Mouse (Mus musculus) spleen, adult 2 months (tissue): ENCODE data around the gene Phyh. TPM values are rescaled to one million over a fixed set of nuclear protein-coding genes. Genes with fewer than 3 reads are reported as not detected.
A peak's percentile ranks its signal among the peaks of the same experiment; 100 is the strongest.

ENCODE experiments used
- DNase-seq, 2 experiments: peaks; one replicate each; pipeline versions ENCODE4 v3.0.0 to v3.0.0-alpha.2; 2012 to 2021; ENCODE audit warnings: low spot score in 2 of 2, low read depth in 1 of 2
- H3K27ac ChIP-seq: fragments of 200-500 bp; 2 replicates; pipeline ENCODE4 v1.5.1; 2012; ENCODE audit warnings: low read length, inconsistent platforms; ENCODE audit not compliant: insufficient read depth
- H3K27me3 ChIP-seq: fragments of 200-500 bp; 2 replicates; pipeline ENCODE4 v1.6.1; 2012; ENCODE audit warnings: mild to moderate bottlenecking, moderate library complexity, low read length, inconsistent platforms; ENCODE audit not compliant: control insufficient read depth, insufficient read depth
- H3K36me3 ChIP-seq: fragments of 200-500 bp; 2 replicates; pipeline ENCODE4 v1.6.1; 2012; ENCODE audit warnings: mild to moderate bottlenecking, low read length, inconsistent platforms; ENCODE audit not compliant: control insufficient read depth, insufficient read depth
- H3K4me1 ChIP-seq: fragments of 200-500 bp; 2 replicates; pipeline ENCODE4 v1.6.1; 2011; ENCODE audit warnings: inconsistent platforms; ENCODE audit not compliant: control insufficient read depth, insufficient read depth, insufficient read length
- H3K4me3 ChIP-seq: fragments of 200-500 bp; 2 replicates; pipeline ENCODE4 v1.5.1; 2011; ENCODE audit warnings: mild to moderate bottlenecking, inconsistent platforms; ENCODE audit not compliant: insufficient read depth, insufficient read length; ENCODE audit errors: extremely low read depth
- CTCF ChIP-seq: fragments of 200-500 bp; IDR thresholded peaks from 2 replicates; pipeline ENCODE4 v1.5.1; 2011; ENCODE audit warnings: mild to moderate bottlenecking, inconsistent platforms; ENCODE audit not compliant: insufficient read depth, insufficient read length, insufficient replicate concordance; ENCODE audit errors: extremely low read depth
- POLR2A ChIP-seq: fragments of 200-500 bp; IDR thresholded peaks from 2 replicates; pipeline ENCODE4 v1.6.1; 2011; ENCODE audit warnings: low read depth, low read length, inconsistent platforms
- WGBS: fragments of 180-500 bp; shearing (Covaris S2); methylation state at CpG from one replicate; pipeline ENCODE4 v1.1.7; 2018; 5-methylcytosine and 5-hydroxymethylcytosine counted together
- polyA plus RNA-seq: library from polyadenylated mRNA; depleted of rRNA; stranded (reverse); fragments of >200 nt; gene quantifications from 2 replicates; pipeline ENCODE4 v1.2.3, GENCODE M21; 2012

Phyh gene
- polyA plus RNA-seq, 1 experiment, result 15.3 TPM

GRCm38 (mm10) chr2:4913949-4914348 is 4.9 kb upstream of the Phyh start:
- Histone ChIP-seq H3K4me3 (no peak overlapping the region), H3K36me3 (no peaks in the 10 kb centered on the region), H3K27ac (no peak overlapping the region), H3K4me1 (0 out of 2 replicates have a peak, but pooled peaks cover 3% of the 10 kb centered on the region), H3K27me3 (no peaks in the 10 kb centered on the region)
- TF ChIP-seq CTCF (no peak), POLR2A (no peak)
- 88% methylated on average over 7 of the region's 7 CpGs for WGBS
- DNase-seq, result no peak

- 89% methylated on average over 6 of the region's 6 CpGs for WGBS
- no peaks in the 10 kb centered on the region for H3K36me3 ChIP-seq
Observed at GRCm38 (mm10) chr2:4916037-4916436, 2.8 kb upstream of the Phyh start.

GRCm38 (mm10) chr2:4917326-4918021 is 1.3 kb upstream of the Phyh start:
- DNase-seq, result peak; percentile 54 to 70

More at GRCm38 (mm10) chr2:4916037-4916436, 2.8 kb upstream of the Phyh start:
- H3K27me3 ChIP-seq, result no peaks in the 10 kb centered on the region
- TF ChIP-seq CTCF, result no peak
- TF ChIP-seq POLR2A, result no peak
- peaks cover 6% of the 10 kb centered on the region; the same call in 1 of the 2 replicates for H3K4me1 ChIP-seq
- no peak overlapping the region for H3K4me3 ChIP-seq
- H3K27ac ChIP-seq, result no peak overlapping the region
- DNase-seq, result no peak

GRCm38 (mm10) chr2:4921019-4921418 is 2.2 kb downstream of the Phyh start:
- DNase-seq, result no peak
- Histone ChIP-seq H3K27me3 (no peaks in the 10 kb centered on the region), H3K27ac (no peak overlapping the region), H3K4me1 (peaks cover 6% of the 10 kb centered on the region; the same call in 1 of the 2 replicates), H3K36me3 (peaks cover 6% of the 10 kb centered on the region; the same call in 1 of the 2 replicates), H3K4me3 (no peak overlapping the region)
- WGBS, result 88% methylated on average over 5 of the region's 5 CpGs
- TF ChIP-seq CTCF, result no peak
- no peak for TF ChIP-seq POLR2A

More at GRCm38 (mm10) chr2:4917326-4918021, 1.3 kb upstream of the Phyh start:
- no peaks in the 10 kb centered on the region for H3K36me3 ChIP-seq
- H3K4me1 ChIP-seq, result peaks cover 6% of the 10 kb centered on the region; the same call in 1 of the 2 replicates
- TF ChIP-seq POLR2A (no peak), CTCF (peak; percentile 63; the same call in 1 of the 2 replicates)
- H3K27me3 ChIP-seq, result no peaks in the 10 kb centered on the region
- 3% methylated on average over 8 of the region's 8 CpGs for WGBS
- peak overlapping the region; percentile 51 for H3K4me3 ChIP-seq
- H3K27ac ChIP-seq, result peak overlapping the region; percentile 79

GRCm38 (mm10) chr2:4922476-4923164 is 3.8 kb downstream of the Phyh start:
- no peak for DNase-seq

GRCm38 (mm10) chr2:4927391-4927790 is 8.6 kb downstream of the Phyh start:
- no peaks in the 10 kb centered on the region for H3K4me1 ChIP-seq
- peaks cover 15% of the 10 kb centered on the region for H3K36me3 ChIP-seq
- no peak overlapping the region for H3K4me3 ChIP-seq
- no peaks in the 10 kb centered on the region for H3K27me3 ChIP-seq
- no peak overlapping the region for H3K27ac ChIP-seq
- no peak for DNase-seq
- 89% methylated on average over 3 of the region's 3 CpGs for WGBS
- TF ChIP-seq CTCF (no peak), POLR2A (no peak)

More at GRCm38 (mm10) chr2:4922476-4923164, 3.8 kb downstream of the Phyh start:
- peaks cover 11% of the 10 kb centered on the region for H3K36me3 ChIP-seq
- no peak overlapping the region for H3K4me3 ChIP-seq
- 92% methylated on average over 7 of the region's 7 CpGs for WGBS
- peaks cover 4% of the 10 kb centered on the region; the same call in 1 of the 2 replicates for H3K4me1 ChIP-seq
- H3K27me3 ChIP-seq, result no peaks in the 10 kb centered on the region
- no peak overlapping the region for H3K27ac ChIP-seq
- no peak for TF ChIP-seq CTCF
- no peak for TF ChIP-seq POLR2A

- Histone ChIP-seq H3K36me3 (peaks cover 13% of the 10 kb centered on the region), H3K27ac (no peak overlapping the region), H3K4me1 (no peaks in the 10 kb centered on the region), H3K4me3 (no peak overlapping the region), H3K27me3 (no peaks in the 10 kb centered on the region)
- 84% methylated on average over 2 of the region's 2 CpGs for WGBS
- DNase-seq, result no peak
- no peak for TF ChIP-seq POLR2A
- no peak for TF ChIP-seq CTCF
Observed at GRCm38 (mm10) chr2:4929230-4929629, 10.4 kb downstream of the Phyh start.
